Mouse (Mus musculus) liver, postnatal 0 days (tissue): ENCODE results near the gene Herc4. TPM values are rescaled to one million over a fixed set of nuclear protein-coding genes. Genes with fewer than 3 reads are reported as not detected.

Experiments used
- ATAC-seq: fragments of 200-750 bp; cut with Nextera tagmentation; 2 replicates; pipeline ENCODE4 v1.8.0; 2017; ENCODE audit warnings: mild to moderate bottlenecking, moderate library complexity
- DNase-seq: peaks from one replicate; pipeline ENCODE4 v3.0.0-alpha.2; 2016
- H3K27ac ChIP-seq: fragments of 300-500 bp; sonication (generic); 2 replicates; pipeline ENCODE4 v1.5.1; 2014; ENCODE audit warnings: antibody characterized with exemption, moderate library complexity, mild to moderate bottlenecking, low read depth
- H3K27me3 ChIP-seq: fragments of 300-500 bp; sonication (generic); 2 replicates; pipeline ENCODE4 v1.6.1; 2014; ENCODE audit warnings: low read length, control low read depth, mixed read lengths; ENCODE audit not compliant: insufficient read depth
- H3K36me3 ChIP-seq: fragments of 300-500 bp; sonication (generic); replicated peaks from 2 replicates; pipeline ENCODE4 v1.6.1; 2014; ENCODE audit warnings: mild to moderate bottlenecking, control low read depth, low read length, moderate library complexity, mixed read lengths; ENCODE audit not compliant: insufficient read depth
- H3K4me1 ChIP-seq: fragments of 300-500 bp; sonication (generic); 2 replicates; pipeline ENCODE4 v1.6.1; 2014; ENCODE audit warnings: antibody characterized with exemption, mild to moderate bottlenecking, control low read depth; ENCODE audit not compliant: insufficient read depth
- H3K4me2 ChIP-seq: fragments of 300-500 bp; sonication (generic); 2 replicates; pipeline ENCODE4 v1.6.1; 2014; ENCODE audit warnings: low read depth, mild to moderate bottlenecking, low read length, moderate library complexity, mixed read lengths
- H3K4me3 ChIP-seq: fragments of 300-500 bp; sonication (generic); 2 replicates; pipeline ENCODE4 v1.5.1; 2014; ENCODE audit warnings: low read depth, low read length
- H3K9ac ChIP-seq: fragments of 300-500 bp; sonication (generic); replicated peaks from 2 replicates; pipeline ENCODE4 v1.6.1; 2014; ENCODE audit warnings: mild to moderate bottlenecking, moderate library complexity
- H3K9me3 ChIP-seq: fragments of 300-500 bp; sonication (generic); 2 replicates; pipeline ENCODE4 v1.6.1; 2016; ENCODE audit warnings: mild to moderate bottlenecking, control low read depth, low read length, mixed read lengths
- CTCF ChIP-seq: sonication (generic); IDR thresholded peaks from 2 replicates; pipeline ENCODE4 v1.5.1; 2016; ENCODE audit warnings: antibody characterized with exemption, low read depth
- EP300 ChIP-seq: IDR thresholded peaks from 2 replicates; pipeline ENCODE4 v1.6.1; 2016; ENCODE audit warnings: antibody characterized with exemption, low read depth, mild to moderate bottlenecking
- WGBS: fragments of 180-500 bp; shearing (Covaris S2); extraction: QIAGEN DNeasy Blood & Tissue Kit; methylation state at CpG from one replicate; pipeline ENCODE4 v1.1.7; 2014; ENCODE audit not compliant: insufficient replicate concordance; 5-methylcytosine and 5-hydroxymethylcytosine counted together
- polyA plus RNA-seq: library from polyadenylated mRNA; unstranded; fragments of >200 nt; fragmentation: Nextera tagmentation; extraction: Ambion mirVana; gene quantifications from 2 replicates; pipeline ENCODE4 v1.2.1, GENCODE M21; 2015

Herc4 gene
- polyA plus RNA-seq, 1 experiment from 2014 or later, result 22.9 TPM

DNA sequence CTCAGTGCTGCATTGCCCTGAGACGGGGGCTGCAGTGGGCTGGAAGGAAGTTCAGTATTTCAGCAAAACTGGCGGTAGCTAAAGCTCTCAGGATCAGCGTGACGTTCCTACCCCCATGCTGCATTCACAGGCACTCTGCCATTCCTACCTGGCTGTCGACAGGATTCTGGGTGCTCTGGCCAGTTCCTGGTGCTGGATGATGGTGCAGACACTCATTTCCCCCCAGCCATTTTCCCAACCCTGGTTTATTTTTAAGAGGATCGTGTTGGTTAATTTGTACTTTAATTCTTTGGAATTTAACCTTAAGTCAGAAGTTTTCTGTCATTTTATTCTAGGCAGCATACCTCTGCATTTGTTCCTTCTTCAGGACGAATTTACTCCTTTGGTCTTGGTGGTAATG, 39.2 kb downstream of the Herc4 start:
- Histone ChIP-seq H3K9me3 (no peaks in the 10 kb centered on the region), H3K4me3 (no peak overlapping the region), H3K4me1 (no peaks in the 10 kb centered on the region), H3K4me2 (no peak overlapping the region), H3K27ac (0 out of 2 replicates have a peak overlapping the region, but pooled peaks have one; percentile 6), H3K27me3 (no peaks in the 10 kb centered on the region), H3K36me3 (peaks cover 65% of the 10 kb centered on the region), H3K9ac (no peak overlapping the region)
- no peak for DNase-seq
- no peak for ATAC-seq
- TF ChIP-seq EP300, result no peak
- TF ChIP-seq CTCF, result no peak
- WGBS, result 86% methylated on average over 7 of the region's 7 CpGs

- no peaks in the 10 kb centered on the region for H3K4me1 ChIP-seq
- DNase-seq, result no peak
- H3K27me3 ChIP-seq, result no peaks in the 10 kb centered on the region
- H3K4me3 ChIP-seq, result no peak overlapping the region
- TF ChIP-seq CTCF (no peak), EP300 (no peak)
- no peak overlapping the region for H3K27ac ChIP-seq
- ATAC-seq, result no peak
- H3K9me3 ChIP-seq, result no peaks in the 10 kb centered on the region
- H3K36me3 ChIP-seq, result peaks cover 75% of the 10 kb centered on the region
- 91% methylated on average over 2 of the region's 2 CpGs for whole genome bisulfite sequencing
- no peak overlapping the region for H3K4me2 ChIP-seq
- no peak overlapping the region for H3K9ac ChIP-seq
Observed at GRCm38 (mm10) chr10:63302356-63302755, 58.7 kb downstream of the Herc4 start.

DNA sequence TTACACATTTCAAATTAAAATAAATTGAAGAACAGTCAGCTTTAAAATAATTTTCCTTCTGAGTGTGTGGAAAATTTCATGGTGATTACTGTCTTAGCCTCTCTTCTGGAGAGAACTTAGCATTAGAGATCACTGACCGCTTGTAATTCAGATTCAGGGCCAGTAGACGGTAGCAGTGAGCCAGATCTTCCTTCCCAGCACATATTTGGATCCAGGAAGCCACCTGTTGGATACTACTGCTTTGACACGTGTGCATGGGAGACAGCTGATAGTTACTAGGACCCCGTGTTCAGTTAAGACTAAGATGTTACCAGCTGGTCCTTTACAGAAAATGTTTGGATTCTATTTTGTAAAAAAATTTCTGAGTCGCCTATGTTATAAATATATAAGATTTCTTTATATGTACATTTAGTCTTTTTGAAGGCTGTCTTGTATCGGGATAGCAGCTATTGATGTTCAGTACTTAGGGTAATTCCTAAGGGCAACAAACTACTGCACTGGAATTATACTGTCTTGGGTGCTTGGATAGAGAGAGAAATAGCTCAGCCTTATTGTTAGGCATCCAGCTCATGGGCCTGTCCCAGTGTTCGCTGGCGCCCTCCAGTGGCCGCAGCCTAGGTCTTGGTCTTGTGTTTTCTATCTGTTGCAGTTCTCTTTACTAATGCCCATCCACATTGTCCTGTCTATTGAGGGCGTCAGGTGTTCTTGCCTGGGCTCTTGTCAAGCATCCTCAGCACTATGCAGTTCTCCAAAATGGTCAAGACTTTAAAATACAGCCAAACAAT, 65.2 kb downstream of the Herc4 start:
- ATAC-seq, result peak; percentile 86
- 43% methylated on average over 10 of the region's 10 CpGs for WGBS
- H3K27me3 ChIP-seq, result no peaks in the 10 kb centered on the region
- H3K27ac ChIP-seq, result no peak overlapping the region
- H3K4me3 ChIP-seq, result no peak overlapping the region
- H3K36me3 ChIP-seq, result peaks cover 74% of the 10 kb centered on the region
- no peak overlapping the region for H3K9ac ChIP-seq
- H3K4me1 ChIP-seq, result no peaks in the 10 kb centered on the region
- H3K4me2 ChIP-seq, result no peak overlapping the region
- peak; percentile 90 for DNase-seq
- no peaks in the 10 kb centered on the region for H3K9me3 ChIP-seq
- no peak for TF ChIP-seq EP300
- peak; percentile 93 for TF ChIP-seq CTCF

DNA sequence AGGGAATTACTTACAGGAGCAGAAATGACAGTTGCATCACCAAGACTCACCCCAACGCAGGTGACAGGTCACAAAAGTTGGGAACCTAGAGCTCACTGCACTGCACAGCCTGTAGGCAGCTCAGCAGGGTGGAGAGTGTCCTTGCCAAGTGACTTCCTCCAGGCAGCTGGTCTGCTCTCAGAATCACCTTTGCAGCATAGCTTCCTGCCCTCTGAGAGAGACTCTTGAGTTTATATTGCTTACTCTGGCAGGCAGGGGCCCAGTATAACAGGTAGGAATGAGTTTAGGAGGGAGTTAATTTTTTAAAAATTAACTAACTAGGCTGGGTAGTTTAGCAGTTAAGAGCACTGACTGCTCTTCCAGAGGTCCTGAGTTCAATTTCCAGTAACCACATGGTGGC, 70.1 kb downstream of the Herc4 start:
- TF ChIP-seq EP300 (no peak), CTCF (no peak)
- Histone ChIP-seq H3K4me3 (no peak overlapping the region), H3K4me1 (no peaks in the 10 kb centered on the region), H3K36me3 (peaks cover 76% of the 10 kb centered on the region), H3K27me3 (no peaks in the 10 kb centered on the region), H3K9ac (no peak overlapping the region), H3K27ac (no peak overlapping the region), H3K9me3 (no peaks in the 10 kb centered on the region), H3K4me2 (no peak overlapping the region)
- DNase-seq (no peak), ATAC-seq (no peak)
- 86% methylated on average over 1 of the region's 1 CpGs for WGBS

DNA sequence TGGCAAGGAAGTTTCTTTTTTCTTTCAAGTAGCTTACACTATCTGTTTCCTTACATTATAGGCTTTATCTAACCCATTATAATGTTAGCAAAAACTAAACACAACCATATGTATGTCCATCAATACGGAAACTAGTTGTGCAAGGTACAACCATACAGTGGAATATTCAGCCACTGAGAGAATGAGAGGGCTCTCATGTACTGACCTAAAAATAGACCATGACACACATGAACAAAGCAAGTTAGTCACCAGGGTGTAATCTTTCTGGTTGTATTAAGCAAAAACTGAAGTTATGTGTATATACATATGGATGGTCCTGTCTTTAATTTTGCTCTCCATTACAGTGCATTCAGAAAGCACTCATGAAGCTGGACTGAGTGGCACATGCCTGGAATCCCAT, 83.5 kb downstream of the Herc4 start:
- 89% methylated on average over 1 of the region's 1 CpGs for WGBS
- ATAC-seq, result no peak
- H3K27me3 ChIP-seq, result no peaks in the 10 kb centered on the region

DNA sequence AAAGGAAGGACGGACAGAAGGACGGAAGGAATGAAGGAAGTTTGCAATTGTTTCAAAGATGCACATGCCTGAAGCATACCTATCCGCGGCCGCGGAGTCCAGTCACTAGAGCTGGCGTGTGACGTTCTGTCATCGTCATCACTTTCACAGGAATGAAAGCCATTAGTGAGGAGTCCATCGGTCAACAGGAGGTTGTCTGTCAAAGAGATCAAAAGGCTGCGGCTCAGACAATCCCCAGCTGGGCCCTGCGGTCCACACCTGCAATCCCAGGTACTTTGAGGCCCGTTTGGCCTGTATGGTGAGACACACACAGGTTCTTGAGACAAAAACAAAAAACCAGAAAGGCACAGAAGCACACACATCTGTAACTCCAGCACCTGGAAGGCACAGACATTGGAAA, 93.3 kb downstream of the Herc4 start:
- H3K27ac ChIP-seq, result no peak overlapping the region
- TF ChIP-seq EP300 (no peak), CTCF (no peak)
- DNase-seq (peak; percentile 18), ATAC-seq (no peak)
- H3K4me2 ChIP-seq, result peak overlapping the region; percentile 82
- peaks cover 10% of the 10 kb centered on the region for H3K4me1 ChIP-seq
- no peak overlapping the region for H3K9ac ChIP-seq
- H3K9me3 ChIP-seq, result no peaks in the 10 kb centered on the region
- 73% methylated on average over 13 of the region's 13 CpGs for WGBS
- H3K4me3 ChIP-seq, result peak overlapping the region; percentile 78
- peaks cover 33% of the 10 kb centered on the region for H3K36me3 ChIP-seq
- H3K27me3 ChIP-seq, result no peaks in the 10 kb centered on the region

More for the DNA sequence above, 83.5 kb downstream of the Herc4 start:
- Histone ChIP-seq H3K9me3 (no peaks in the 10 kb centered on the region), H3K27ac (no peak overlapping the region), H3K36me3 (peaks cover 78% of the 10 kb centered on the region), H3K9ac (no peak overlapping the region), H3K4me2 (no peak overlapping the region), H3K4me3 (no peak overlapping the region), H3K4me1 (no peaks in the 10 kb centered on the region)
- no peak for DNase-seq
- TF ChIP-seq CTCF (no peak), EP300 (no peak)
